Mouse (Mus musculus): ENCODE measurements around the gene Rptor. TPM values are rescaled to one million over a fixed set of nuclear protein-coding genes. Genes with fewer than 3 reads are reported as not detected.

The Rptor gene
- polyA plus RNA-seq, 1 experiment from 2014 or later: 19.2 TPM

DNA sequence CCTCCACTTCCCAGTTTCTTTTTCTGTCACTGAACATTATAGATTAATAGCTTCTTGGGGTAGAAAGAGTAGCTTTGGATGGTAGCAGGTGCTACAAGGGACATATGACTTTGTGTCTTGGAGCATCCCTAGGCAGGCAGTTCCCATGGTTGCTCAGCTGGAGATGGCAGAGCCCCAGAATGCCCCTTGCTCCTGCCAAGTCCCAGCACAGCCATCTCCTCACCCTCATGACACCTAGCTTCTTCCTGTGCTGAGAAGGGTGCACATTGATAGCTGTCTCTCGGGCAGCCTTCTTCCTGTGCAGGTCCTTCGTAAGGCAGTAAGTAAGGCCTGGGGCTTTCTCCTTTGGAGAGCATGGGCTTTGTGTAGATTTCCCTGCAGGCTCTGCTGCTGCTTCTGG lies 78.0 kb downstream of the Rptor start:
- H3K9me3 ChIP-seq (ENCODE audit: control insufficient read depth, low read length): no peaks in the 10 kb centered on the region
- H3K27me3 ChIP-seq (ENCODE audit: control insufficient read depth, insufficient read depth, low read length): no peaks in the 10 kb centered on the region
- no peak for DNase-seq (ENCODE audit: low spot score)
- ATAC-seq (replicated peaks; ENCODE audit: low FRiP score): no peak
- H3K4me1 ChIP-seq (replicated peaks; ENCODE audit: control insufficient read depth, insufficient read depth, low read length): no peaks in the 10 kb centered on the region
- H3K4me3 ChIP-seq (ENCODE audit: low read depth, low read length): no peak overlapping the region
- H3K27ac ChIP-seq (ENCODE audit: low read depth, low read length): no peak overlapping the region
- no peak overlapping the region for H3K9ac ChIP-seq (ENCODE audit: low read length)
- H3K36me3 ChIP-seq (ENCODE audit: control insufficient read depth, insufficient read depth, low read length): no peaks in the 10 kb centered on the region
- no peak overlapping the region for H3K4me2 ChIP-seq (ENCODE audit: low read depth, low read length, severe bottlenecking)
- 98% methylated on average over 2 of the region's 2 CpGs for WGBS

DNA sequence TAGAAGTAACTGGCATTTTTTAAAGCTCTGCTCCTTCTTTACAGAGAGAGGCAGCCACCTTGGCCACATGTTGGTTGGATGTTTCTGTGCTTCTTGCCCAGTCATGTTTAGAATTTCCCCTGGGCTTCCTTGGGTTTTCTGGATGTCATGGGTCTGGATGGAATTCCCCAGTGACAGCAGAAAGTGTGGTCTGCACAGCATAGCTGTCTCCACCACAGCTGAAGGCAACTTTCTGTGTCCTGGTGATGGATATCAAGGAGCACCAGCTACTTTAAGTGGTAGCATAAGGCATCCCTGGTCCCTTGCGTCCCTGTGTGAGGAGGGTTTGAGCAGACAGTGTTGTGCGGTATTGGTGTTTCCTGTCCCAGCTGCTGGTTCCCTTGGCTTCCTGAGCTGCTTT lies 79.6 kb downstream of the Rptor start:
- WGBS: 96% methylated on average over 2 of the region's 2 CpGs
- ATAC-seq (replicated peaks; ENCODE audit: low FRiP score) (no peak), DNase-seq (ENCODE audit: low spot score) (no peak)
- no peak overlapping the region for H3K4me3 ChIP-seq (ENCODE audit: low read depth, low read length)
- no peak overlapping the region for H3K27ac ChIP-seq (ENCODE audit: low read depth, low read length)
- H3K4me1 ChIP-seq (replicated peaks; ENCODE audit: control insufficient read depth, insufficient read depth, low read length): no peaks in the 10 kb centered on the region
- no peaks in the 10 kb centered on the region for H3K9me3 ChIP-seq (ENCODE audit: control insufficient read depth, low read length)
- H3K4me2 ChIP-seq (ENCODE audit: low read depth, low read length, severe bottlenecking): no peak overlapping the region
- H3K36me3 ChIP-seq (ENCODE audit: control insufficient read depth, insufficient read depth, low read length): no peaks in the 10 kb centered on the region
- H3K9ac ChIP-seq (ENCODE audit: low read length): no peak overlapping the region
- H3K27me3 ChIP-seq (ENCODE audit: control insufficient read depth, insufficient read depth, low read length): no peaks in the 10 kb centered on the region

GRCm38 (mm10) chr11:119683796-119684195 lies 81.1 kb downstream of the Rptor start:
- no peak overlapping the region for H3K4me2 ChIP-seq (ENCODE audit: low read depth, low read length, severe bottlenecking)
- no peaks in the 10 kb centered on the region for H3K27me3 ChIP-seq (ENCODE audit: control insufficient read depth, insufficient read depth, low read length)
- H3K9me3 ChIP-seq (ENCODE audit: control insufficient read depth, low read length): no peaks in the 10 kb centered on the region
- H3K9ac ChIP-seq (ENCODE audit: low read length): no peak overlapping the region
- no peaks in the 10 kb centered on the region for H3K4me1 ChIP-seq (replicated peaks; ENCODE audit: control insufficient read depth, insufficient read depth, low read length)
- H3K27ac ChIP-seq (ENCODE audit: low read depth, low read length): no peak overlapping the region
- 78% methylated on average over 2 of the region's 2 CpGs for WGBS
- H3K4me3 ChIP-seq (ENCODE audit: low read depth, low read length): no peak overlapping the region
- no peaks in the 10 kb centered on the region for H3K36me3 ChIP-seq (ENCODE audit: control insufficient read depth, insufficient read depth, low read length)
- DNase-seq (ENCODE audit: low spot score) (no peak), ATAC-seq (replicated peaks; ENCODE audit: low FRiP score) (no peak)

DNA sequence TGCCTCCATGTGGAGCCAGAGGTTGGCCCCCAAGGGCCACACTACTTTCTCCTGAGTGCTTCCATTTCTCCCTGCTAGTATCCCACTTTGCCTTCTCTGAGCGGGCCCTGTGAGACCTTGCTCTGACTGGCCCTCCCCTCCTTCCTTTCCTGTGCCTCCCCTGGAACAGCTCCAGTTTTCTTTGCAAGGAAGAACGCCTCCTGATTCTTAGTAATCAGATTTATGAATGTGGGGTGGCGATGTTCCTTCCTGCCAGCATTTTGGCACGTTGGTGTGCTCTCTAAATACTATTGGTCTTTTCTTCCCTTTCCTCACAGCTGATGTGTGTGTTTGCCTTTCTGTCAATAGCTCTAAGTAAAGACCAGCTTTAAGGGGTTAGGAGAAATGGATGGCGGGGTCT lies 82.8 kb downstream of the Rptor start:
- no peak overlapping the region for H3K4me3 ChIP-seq (ENCODE audit: low read depth, low read length)
- no peaks in the 10 kb centered on the region for H3K9me3 ChIP-seq (ENCODE audit: control insufficient read depth, low read length)
- no peak overlapping the region for H3K27ac ChIP-seq (ENCODE audit: low read depth, low read length)
- WGBS: 74% methylated on average over 5 of the region's 5 CpGs
- DNase-seq (ENCODE audit: low spot score) (no peak), ATAC-seq (replicated peaks; ENCODE audit: low FRiP score) (no peak)
- no peaks in the 10 kb centered on the region for H3K27me3 ChIP-seq (ENCODE audit: control insufficient read depth, insufficient read depth, low read length)
- H3K4me2 ChIP-seq (ENCODE audit: low read depth, low read length, severe bottlenecking): no peak overlapping the region
- H3K36me3 ChIP-seq (ENCODE audit: control insufficient read depth, insufficient read depth, low read length): no peaks in the 10 kb centered on the region
- H3K4me1 ChIP-seq (replicated peaks; ENCODE audit: control insufficient read depth, insufficient read depth, low read length): no peaks in the 10 kb centered on the region
- H3K9ac ChIP-seq (ENCODE audit: low read length): no peak overlapping the region

DNA sequence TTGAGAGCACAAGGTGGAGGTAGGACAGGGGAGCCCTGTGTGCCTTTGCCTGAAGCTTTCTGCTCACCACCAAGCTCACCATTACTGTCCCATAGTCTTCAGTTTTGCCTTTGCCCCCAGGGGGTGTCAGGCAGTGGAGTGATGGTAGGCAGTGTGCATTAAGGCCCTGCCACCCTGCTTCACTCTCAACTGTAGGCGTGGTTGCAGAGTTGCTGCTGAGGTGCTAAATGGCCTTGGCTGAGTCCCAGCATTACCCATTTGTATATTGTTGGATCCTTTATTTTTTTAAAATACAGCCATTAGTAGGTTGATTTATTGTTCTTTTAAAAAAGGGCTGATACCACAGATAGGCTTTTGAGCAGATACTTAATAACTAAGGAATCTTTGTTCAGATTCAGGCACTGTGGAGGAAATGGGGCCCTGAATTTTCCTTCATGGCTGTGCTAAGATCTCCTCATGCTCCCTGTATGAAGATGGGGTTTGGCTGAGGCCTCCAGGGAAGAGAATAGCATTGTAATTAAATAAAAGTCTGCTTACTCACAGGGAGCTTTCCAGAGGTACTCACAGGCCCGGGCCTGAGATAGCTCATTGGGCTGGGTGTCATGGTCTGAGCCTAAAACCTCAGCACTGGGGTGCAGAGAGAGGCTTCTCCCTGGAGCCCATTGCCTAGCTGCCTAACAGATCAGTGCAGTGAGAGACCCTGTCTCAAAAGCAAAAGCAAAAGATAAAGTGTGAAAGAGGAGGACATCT lies 83.4 kb downstream of the Rptor start:
- no peaks in the 10 kb centered on the region for H3K4me1 ChIP-seq (replicated peaks; ENCODE audit: control insufficient read depth, insufficient read depth, low read length)
- no peak for ATAC-seq (replicated peaks; ENCODE audit: low FRiP score)
- no peak for DNase-seq (ENCODE audit: low spot score)
- 88% methylated on average over 2 of the region's 2 CpGs for WGBS
- no peaks in the 10 kb centered on the region for H3K36me3 ChIP-seq (ENCODE audit: control insufficient read depth, insufficient read depth, low read length)
- no peak overlapping the region for H3K9ac ChIP-seq (ENCODE audit: low read length)
- H3K9me3 ChIP-seq (ENCODE audit: control insufficient read depth, low read length): no peaks in the 10 kb centered on the region
- no peaks in the 10 kb centered on the region for H3K27me3 ChIP-seq (ENCODE audit: control insufficient read depth, insufficient read depth, low read length)
- no peak overlapping the region for H3K4me3 ChIP-seq (ENCODE audit: low read depth, low read length)
- no peak overlapping the region for H3K4me2 ChIP-seq (ENCODE audit: low read depth, low read length, severe bottlenecking)
- H3K27ac ChIP-seq (ENCODE audit: low read depth, low read length): no peak overlapping the region

DNA sequence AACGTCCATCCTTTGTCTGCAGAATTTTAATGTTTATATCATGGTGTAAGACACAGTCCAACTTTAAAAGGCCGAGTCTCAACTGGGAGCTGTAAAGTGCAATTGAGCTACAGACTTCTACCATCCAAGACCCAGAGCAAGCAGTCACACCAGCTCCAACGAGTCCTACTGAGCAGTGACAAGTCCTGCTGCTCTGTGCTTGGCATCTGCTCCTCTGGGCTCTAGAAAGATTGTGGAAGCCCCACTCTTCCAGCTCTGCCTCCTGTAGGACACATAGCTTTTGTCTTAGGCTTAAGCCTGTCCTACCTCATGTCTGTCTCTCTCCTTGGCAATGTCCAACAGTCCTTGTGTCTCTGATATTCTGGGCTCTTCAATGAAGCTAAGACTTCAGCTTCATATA lies 84.6 kb downstream of the Rptor start:
- no peaks in the 10 kb centered on the region for H3K4me1 ChIP-seq (replicated peaks; ENCODE audit: control insufficient read depth, insufficient read depth, low read length)
- H3K27ac ChIP-seq (ENCODE audit: low read depth, low read length): no peak overlapping the region
- no peaks in the 10 kb centered on the region for H3K27me3 ChIP-seq (ENCODE audit: control insufficient read depth, insufficient read depth, low read length)
- no peaks in the 10 kb centered on the region for H3K36me3 ChIP-seq (ENCODE audit: control insufficient read depth, insufficient read depth, low read length)
- DNase-seq (ENCODE audit: low spot score): no peak
- ATAC-seq (replicated peaks; ENCODE audit: low FRiP score): no peak
- no peak overlapping the region for H3K4me2 ChIP-seq (ENCODE audit: low read depth, low read length, severe bottlenecking)
- H3K4me3 ChIP-seq (ENCODE audit: low read depth, low read length): no peak overlapping the region
- no peaks in the 10 kb centered on the region for H3K9me3 ChIP-seq (ENCODE audit: control insufficient read depth, low read length)
- WGBS: 88% methylated on average over 3 of the region's 3 CpGs
- H3K9ac ChIP-seq (ENCODE audit: low read length): no peak overlapping the region

- Histone ChIP-seq H3K36me3 (ENCODE audit: control insufficient read depth, insufficient read depth, low read length) (no peaks in the 10 kb centered on the region), H3K4me2 (ENCODE audit: low read depth, low read length, severe bottlenecking) (no peak overlapping the region), H3K9me3 (ENCODE audit: control insufficient read depth, low read length) (no peaks in the 10 kb centered on the region), H3K27me3 (ENCODE audit: control insufficient read depth, insufficient read depth, low read length) (no peaks in the 10 kb centered on the region), H3K4me1 (replicated peaks; ENCODE audit: control insufficient read depth, insufficient read depth, low read length) (no peaks in the 10 kb centered on the region), H3K9ac (ENCODE audit: low read length) (no peak overlapping the region), H3K4me3 (ENCODE audit: low read depth, low read length) (no peak overlapping the region), H3K27ac (ENCODE audit: low read depth, low read length) (no peak overlapping the region)
- no peak for ATAC-seq (replicated peaks; ENCODE audit: low FRiP score)
- no peak for DNase-seq (ENCODE audit: low spot score)
Observed at GRCm38 (mm10) chr11:119687966-119688365, 85.3 kb downstream of the Rptor start.

DNA sequence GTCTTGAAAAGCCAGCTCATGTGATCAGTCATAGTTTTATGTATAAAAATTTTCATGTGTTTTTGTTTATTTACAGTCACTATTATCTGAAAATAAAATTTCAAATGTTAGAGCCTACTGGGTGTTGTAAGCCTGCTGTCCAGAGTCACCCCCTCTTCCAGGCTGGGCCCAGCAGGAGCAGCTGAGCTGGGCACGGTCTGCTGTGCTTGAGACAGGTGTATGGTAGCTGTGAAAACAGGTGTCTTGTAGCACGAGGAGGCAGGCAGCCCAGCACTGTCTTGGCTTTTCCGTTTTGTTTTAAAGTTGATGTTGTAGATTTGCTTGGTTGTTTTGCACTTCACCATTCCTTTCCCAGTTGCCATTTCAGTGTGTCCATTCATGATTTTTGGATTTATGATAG lies 87.2 kb downstream of the Rptor start:
- no peaks in the 10 kb centered on the region for H3K27me3 ChIP-seq (ENCODE audit: control insufficient read depth, insufficient read depth, low read length)
- H3K36me3 ChIP-seq (ENCODE audit: control insufficient read depth, insufficient read depth, low read length): no peaks in the 10 kb centered on the region
- 87% methylated on average over 3 of the region's 3 CpGs for WGBS
- DNase-seq (ENCODE audit: low spot score): no peak
- H3K9me3 ChIP-seq (ENCODE audit: control insufficient read depth, low read length): no peaks in the 10 kb centered on the region
- no peak overlapping the region for H3K9ac ChIP-seq (ENCODE audit: low read length)
- no peak overlapping the region for H3K4me2 ChIP-seq (ENCODE audit: low read depth, low read length, severe bottlenecking)
- no peak overlapping the region for H3K27ac ChIP-seq (ENCODE audit: low read depth, low read length)
- ATAC-seq (replicated peaks; ENCODE audit: low FRiP score): no peak
- H3K4me3 ChIP-seq (ENCODE audit: low read depth, low read length): no peak overlapping the region
- H3K4me1 ChIP-seq (replicated peaks; ENCODE audit: control insufficient read depth, insufficient read depth, low read length): no peaks in the 10 kb centered on the region

- WGBS: 91% methylated on average over 6 of the region's 6 CpGs
- Histone ChIP-seq H3K9me3 (ENCODE audit: control insufficient read depth, low read length) (no peaks in the 10 kb centered on the region), H3K27me3 (ENCODE audit: control insufficient read depth, insufficient read depth, low read length) (no peaks in the 10 kb centered on the region), H3K4me2 (ENCODE audit: low read depth, low read length, severe bottlenecking) (no peak overlapping the region), H3K4me3 (ENCODE audit: low read depth, low read length) (no peak overlapping the region), H3K36me3 (ENCODE audit: control insufficient read depth, insufficient read depth, low read length) (no peaks in the 10 kb centered on the region), H3K4me1 (replicated peaks; ENCODE audit: control insufficient read depth, insufficient read depth, low read length) (no peaks in the 10 kb centered on the region), H3K9ac (ENCODE audit: low read length) (no peak overlapping the region), H3K27ac (ENCODE audit: low read depth, low read length) (no peak overlapping the region)
- DNase-seq (ENCODE audit: low spot score) (no peak), ATAC-seq (replicated peaks; ENCODE audit: low FRiP score) (no peak)
Observed at GRCm38 (mm10) chr11:119692196-119692910, 89.6 kb downstream of the Rptor start.

All from forebrain, embryonic 11.5 days (tissue).